Mouse (Mus musculus) liver, embryonic 11.5 days (tissue): ENCODE measurements around the gene Gm37240. TPM values are rescaled to one million over a fixed set of nuclear protein-coding genes. Genes with fewer than 3 reads are reported as not detected.

ENCODE experiments used
- ATAC-seq: fragments of 200-750 bp; cut with Nextera tagmentation; replicated peaks from 2 replicates; pipeline ENCODE4 v1.8.0; 2017; ENCODE audit warnings: moderate number of reproducible peaks, mild to moderate bottlenecking, moderate TSS enrichment, moderate library complexity; ENCODE audit not compliant: low FRiP score
- DNase-seq: peaks from one replicate; pipeline ENCODE4 v3.0.0-alpha.2; 2017; ENCODE audit warnings: low spot score
- H3K27ac ChIP-seq: fragments of 300-500 bp; sonication (generic); 2 replicates; pipeline ENCODE4 v1.5.1; 2014; ENCODE audit warnings: mild to moderate bottlenecking, low read depth, low read length, control low read depth
- H3K27me3 ChIP-seq: fragments of 300-500 bp; sonication (generic); replicated peaks from 2 replicates; pipeline ENCODE4 v1.6.1; 2014; ENCODE audit warnings: low read length, mixed read lengths; ENCODE audit not compliant: control insufficient read depth, insufficient read depth
- H3K36me3 ChIP-seq: fragments of 300-500 bp; sonication (generic); 2 replicates; pipeline ENCODE4 v1.6.1; 2014; ENCODE audit warnings: mild to moderate bottlenecking, low read length, moderate library complexity, mixed read lengths; ENCODE audit not compliant: control insufficient read depth, insufficient read depth
- H3K4me1 ChIP-seq: fragments of 300-500 bp; sonication (generic); replicated peaks from 2 replicates; pipeline ENCODE4 v1.6.1; 2014; ENCODE audit warnings: low read length, mixed read lengths; ENCODE audit not compliant: control insufficient read depth, insufficient read depth
- H3K4me2 ChIP-seq: fragments of 300-500 bp; sonication (generic); 2 replicates; pipeline ENCODE4 v1.6.1; 2014; ENCODE audit warnings: mild to moderate bottlenecking, control low read depth, moderate library complexity
- H3K4me3 ChIP-seq: fragments of 300-500 bp; sonication (generic); 2 replicates; pipeline ENCODE4 v1.5.1; 2014; ENCODE audit warnings: low read depth, low read length, control low read depth
- H3K9ac ChIP-seq: fragments of 300-500 bp; sonication (generic); 2 replicates; pipeline ENCODE4 v1.6.1; 2014; ENCODE audit warnings: low read depth, low read length, control low read depth
- H3K9me3 ChIP-seq: fragments of 300-500 bp; sonication (generic); 2 replicates; pipeline ENCODE4 v1.6.1; 2016; ENCODE audit warnings: low read length, inconsistent platforms, mixed read lengths; ENCODE audit not compliant: control insufficient read depth
- WGBS: fragments of 180-500 bp; shearing (Covaris S2); extraction: QIAGEN DNeasy Blood & Tissue Kit; methylation state at CpG from one replicate; pipeline ENCODE4 v1.1.7; 2014; 5-methylcytosine and 5-hydroxymethylcytosine counted together
- polyA plus RNA-seq: library from polyadenylated mRNA; unstranded; fragments of >200 nt; fragmentation: Nextera tagmentation; extraction: Ambion mirVana; gene quantifications from 2 replicates; pipeline ENCODE4 v1.2.1, GENCODE M21; 2014

The Gm37240 gene
- polyA plus RNA-seq, 1 experiment from 2014 or later: 1.6 TPM

- Histone ChIP-seq H3K4me2 (peak overlapping the region; percentile 100), H3K36me3 (no peaks in the 10 kb centered on the region), H3K4me3 (peak overlapping the region; percentile 77), H3K4me1 (peaks cover 32% of the 10 kb centered on the region), H3K9me3 (no peaks in the 10 kb centered on the region), H3K9ac (no peak overlapping the region; the same call in 1 of the 2 replicates), H3K27me3 (peaks cover 42% of the 10 kb centered on the region), H3K27ac (no peak overlapping the region)
- WGBS: 2% methylated on average over 11 of the region's 11 CpGs
- ATAC-seq (no peak), DNase-seq (no peak)
Measured at GRCm38 (mm10) chr3:84481104-84481503, 1406.2 kb downstream of the Gm37240 start.

GRCm38 (mm10) chr3:84480006-84480897, 1407.1 kb downstream of the Gm37240 start, which contains the start of gene Fhdc1:
Gene Fhdc1, minus strand, starts transcription at chr3:84480429.
- H3K36me3 ChIP-seq: no peaks in the 10 kb centered on the region
- DNase-seq: peak; percentile 75
- H3K9me3 ChIP-seq: no peaks in the 10 kb centered on the region
- peak within 1 kb of the TSS; percentile 77 for H3K4me3 ChIP-seq
- H3K9ac ChIP-seq: peak within 1 kb of the TSS; percentile 82
- peak within 1 kb of the TSS; percentile 30 for H3K27ac ChIP-seq
- peak; percentile 70 for ATAC-seq
- peaks cover 34% of the 10 kb centered on the region for H3K4me1 ChIP-seq
- under 1% methylated on average over 80 of the region's 82 CpGs for WGBS
- H3K27me3 ChIP-seq: peaks cover 43% of the 10 kb centered on the region
- peak within 1 kb of the TSS; percentile 100 for H3K4me2 ChIP-seq

GRCm38 (mm10) chr3:84479293-84480005, 1407.9 kb downstream of the Gm37240 start:
- H3K27ac ChIP-seq: 0 out of 2 replicates have a peak overlapping the region, but pooled peaks have one; percentile 30
- H3K27me3 ChIP-seq: peaks cover 48% of the 10 kb centered on the region
- peak overlapping the region; percentile 77 for H3K4me3 ChIP-seq
- DNase-seq (peak; percentile 66), ATAC-seq (peak; percentile 77)
- H3K9me3 ChIP-seq: no peaks in the 10 kb centered on the region
- peak overlapping the region; percentile 82 for H3K9ac ChIP-seq
- peak overlapping the region; percentile 100 for H3K4me2 ChIP-seq
- peaks cover 38% of the 10 kb centered on the region for H3K4me1 ChIP-seq
- H3K36me3 ChIP-seq: no peaks in the 10 kb centered on the region
- under 1% methylated on average over 61 of the region's 61 CpGs for WGBS

- no peak; the same call in 1 of the 2 replicates for ATAC-seq
- peaks cover 42% of the 10 kb centered on the region for H3K4me1 ChIP-seq
Measured at GRCm38 (mm10) chr3:84478896-84479292, 1408.4 kb downstream of the Gm37240 start.

GRCm38 (mm10) chr3:84478195-84478594, 1409.1 kb downstream of the Gm37240 start:
- peak; percentile 50 for ATAC-seq
- H3K9ac ChIP-seq: peak overlapping the region; percentile 82

More at GRCm38 (mm10) chr3:84478896-84479292, 1408.4 kb downstream of the Gm37240 start:
- Histone ChIP-seq H3K27ac (peak overlapping the region; percentile 1; the same call in 1 of the 2 replicates), H3K9ac (peak overlapping the region; percentile 82), H3K4me2 (peak overlapping the region; percentile 100), H3K4me3 (peak overlapping the region; percentile 77), H3K36me3 (no peaks in the 10 kb centered on the region), H3K9me3 (no peaks in the 10 kb centered on the region), H3K27me3 (peaks cover 53% of the 10 kb centered on the region)
- 6% methylated on average over 12 of the region's 12 CpGs for WGBS
- DNase-seq: no peak

GRCm38 (mm10) chr3:84477498-84477897, 1409.8 kb downstream of the Gm37240 start:
- peak; percentile 48 for ATAC-seq
- Histone ChIP-seq H3K4me1 (peaks cover 52% of the 10 kb centered on the region), H3K4me3 (peak overlapping the region; percentile 77), H3K27me3 (peaks cover 55% of the 10 kb centered on the region), H3K9me3 (no peaks in the 10 kb centered on the region), H3K36me3 (no peaks in the 10 kb centered on the region), H3K9ac (peak overlapping the region; percentile 82), H3K4me2 (peak overlapping the region; percentile 100), H3K27ac (peak overlapping the region; percentile 41)
- DNase-seq: no peak
- WGBS: 59% methylated on average over 1 of the region's 1 CpGs

More at GRCm38 (mm10) chr3:84478195-84478594, 1409.1 kb downstream of the Gm37240 start:
- Histone ChIP-seq H3K4me1 (peaks cover 47% of the 10 kb centered on the region), H3K27me3 (peaks cover 55% of the 10 kb centered on the region), H3K36me3 (no peaks in the 10 kb centered on the region), H3K9me3 (no peaks in the 10 kb centered on the region), H3K4me3 (peak overlapping the region; percentile 77), H3K27ac (peak overlapping the region; percentile 41; the same call in 1 of the 2 replicates), H3K4me2 (peak overlapping the region; percentile 100)
- DNase-seq: no peak
- 9% methylated on average over 7 of the region's 7 CpGs for WGBS

- Histone ChIP-seq H3K9ac (no peak overlapping the region), H3K4me3 (no peak overlapping the region), H3K4me1 (peaks cover 66% of the 10 kb centered on the region), H3K9me3 (no peaks in the 10 kb centered on the region), H3K27me3 (peaks cover 44% of the 10 kb centered on the region), H3K4me2 (no peak overlapping the region), H3K36me3 (no peaks in the 10 kb centered on the region), H3K27ac (no peak overlapping the region)
- no peak for DNase-seq
- no peak for ATAC-seq
- WGBS: 82% methylated on average over 12 of the region's 12 CpGs
Measured at GRCm38 (mm10) chr3:84474981-84475775, 1412.1 kb downstream of the Gm37240 start.

GRCm38 (mm10) chr3:84474398-84474797, 1412.9 kb downstream of the Gm37240 start:
- 82% methylated on average over 6 of the region's 6 CpGs for WGBS
- H3K36me3 ChIP-seq: no peaks in the 10 kb centered on the region
- no peak for ATAC-seq
- peaks cover 67% of the 10 kb centered on the region for H3K4me1 ChIP-seq
- H3K9me3 ChIP-seq: no peaks in the 10 kb centered on the region
- H3K27me3 ChIP-seq: peaks cover 36% of the 10 kb centered on the region
- no peak overlapping the region; the same call in 1 of the 2 replicates for H3K27ac ChIP-seq
- H3K4me2 ChIP-seq: no peak overlapping the region
- no peak for DNase-seq
- no peak overlapping the region for H3K9ac ChIP-seq
- H3K4me3 ChIP-seq: no peak overlapping the region
